Mouse (Mus musculus) layer of hippocampus, adult 9-11 months (tissue): ENCODE measurements around the gene Sec14l3.
"Not testable (repeated sequence)": the region's sequence is repeated elsewhere in the genome, so short reads cannot be mapped to it uniquely, and the experiment has no call there.

Experiments
- DNase-seq: peaks from one replicate; pipeline ENCODE4 v3.0.0; 2022

Sec14l3 gene

DNA sequence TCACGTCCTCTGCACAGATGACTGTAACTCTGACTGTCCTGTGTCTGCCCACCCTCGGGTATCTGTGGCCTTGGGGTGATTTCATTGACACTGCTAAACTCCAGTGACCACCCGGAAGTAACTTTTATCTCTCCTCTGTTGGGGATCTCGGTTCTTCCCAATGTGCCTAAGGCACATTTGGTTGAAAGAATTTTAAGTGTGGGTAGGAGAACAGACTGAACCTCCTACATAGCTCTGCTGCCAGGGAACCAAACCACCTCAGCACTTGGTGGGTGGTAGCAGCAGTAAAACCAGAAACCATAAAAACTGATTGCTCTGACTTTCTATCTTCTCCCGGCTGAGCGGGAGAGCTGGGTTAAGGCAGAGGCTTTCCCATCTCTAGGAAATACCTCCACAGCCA is 40.8 kb downstream of the Sec14l3 start:
- peak; percentile 82 for DNase-seq

DNA sequence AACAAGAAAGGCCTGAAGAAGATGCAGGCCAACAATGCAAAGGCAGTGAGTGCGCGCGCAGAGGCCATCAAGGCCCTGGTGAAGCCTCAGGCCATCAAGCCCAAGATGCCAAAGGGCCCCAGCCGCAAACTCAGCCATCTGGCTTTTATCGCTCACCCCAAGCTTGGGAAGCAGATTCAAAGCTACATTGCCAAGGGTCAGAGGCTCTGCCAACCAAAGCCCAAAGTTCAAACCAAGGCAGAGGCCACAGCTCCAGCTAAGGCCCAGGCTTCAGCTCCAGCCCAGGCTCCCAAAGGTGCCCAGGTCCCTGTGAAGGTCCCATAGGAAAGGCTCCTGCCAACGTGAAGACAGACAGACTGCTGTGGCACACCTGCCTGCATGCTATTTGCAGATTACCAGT is 43.3 kb downstream of the Sec14l3 start:
- not testable (repeated sequence) for DNase-seq

- no peak for DNase-seq
Observed at GRCm38 (mm10) chr11:4108691-4109090, 44.0 kb downstream of the Sec14l3 start.

DNA sequence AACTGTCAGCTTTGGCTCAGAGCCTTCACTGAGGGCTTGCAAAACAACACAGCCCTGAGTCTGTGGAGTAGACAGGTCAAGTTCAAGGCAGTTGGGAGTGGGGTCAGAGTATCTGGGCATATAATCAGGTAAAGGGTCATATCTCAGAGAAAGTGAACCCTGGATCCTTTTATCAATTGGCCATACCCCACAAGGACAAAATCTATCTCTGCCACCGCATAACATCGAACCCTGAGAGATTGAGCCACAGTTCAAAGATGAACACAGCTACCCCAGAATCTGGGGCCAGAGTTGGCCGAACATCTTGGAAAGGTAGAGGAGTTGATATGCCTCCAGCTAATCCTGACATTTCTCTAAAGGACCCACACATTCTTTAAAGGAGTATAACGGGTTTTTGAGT is 47.4 kb downstream of the Sec14l3 start:
- no peak for DNase-seq

GRCm38 (mm10) chr11:4112861-4113260 is 48.2 kb downstream of the Sec14l3 start:
- no peak for DNase-seq

DNA sequence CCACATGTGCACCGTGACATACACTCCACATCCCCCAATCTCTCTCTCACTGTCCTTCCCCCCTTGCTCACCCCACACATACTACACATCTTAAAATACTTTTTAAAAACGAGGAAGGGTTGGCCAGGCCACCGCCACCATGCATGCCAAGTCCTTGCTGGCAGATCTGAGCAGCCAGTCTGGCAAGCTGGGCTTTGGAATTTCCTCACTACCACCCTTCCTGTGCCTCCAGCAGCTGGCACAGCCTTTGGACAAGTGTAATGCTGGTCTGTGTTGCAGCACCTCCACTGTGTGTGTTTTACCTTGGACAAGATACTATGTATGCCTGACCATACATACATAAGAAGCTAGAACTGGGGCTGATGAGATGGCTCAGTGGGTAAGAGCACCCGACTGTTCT is 48.9 kb downstream of the Sec14l3 start:
- no peak for DNase-seq

- DNase-seq = no peak
Observed at GRCm38 (mm10) chr11:4113970-4114369, 49.3 kb downstream of the Sec14l3 start.

GRCm38 (mm10) chr11:4114541-4114940 is 49.9 kb downstream of the Sec14l3 start:
- DNase-seq = not testable (repeated sequence)

GRCm38 (mm10) chr11:4115407-4115806 is 50.8 kb downstream of the Sec14l3 start:
- no peak for DNase-seq

DNA sequence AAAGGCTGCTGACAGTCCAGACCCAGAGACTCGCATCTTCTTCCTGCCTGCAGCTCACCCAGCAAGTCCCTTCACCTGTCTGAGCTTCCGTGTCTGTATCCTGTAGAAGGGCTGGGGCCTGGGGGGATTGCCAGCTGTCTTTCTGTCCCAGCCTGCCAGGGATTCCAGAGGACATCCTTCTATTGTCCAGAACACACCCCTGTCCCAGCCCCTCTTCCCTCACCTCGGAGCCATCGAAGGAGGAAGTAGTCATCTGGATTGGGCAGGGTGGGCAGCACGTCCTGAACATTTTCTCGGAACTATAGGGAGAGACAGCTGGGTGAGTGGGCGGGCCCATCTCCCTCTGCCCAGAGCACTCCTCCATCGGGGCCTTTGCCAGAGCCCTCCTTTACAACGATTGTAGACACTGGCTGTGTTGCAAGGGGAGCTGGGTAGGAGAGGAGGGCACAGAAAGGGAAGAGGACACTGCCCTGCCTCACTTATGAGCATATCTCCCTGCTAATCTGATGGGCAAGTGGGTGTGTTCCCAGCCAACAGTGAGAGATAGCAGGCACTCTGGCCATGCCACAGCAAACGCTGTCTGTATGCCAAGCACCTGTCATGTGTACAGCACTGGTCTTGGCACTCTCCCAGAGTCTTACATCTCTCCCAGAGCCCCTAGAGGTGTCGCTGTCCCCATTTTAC is 52.0 kb downstream of the Sec14l3 start:
- peak; percentile 78 for DNase-seq

DNA sequence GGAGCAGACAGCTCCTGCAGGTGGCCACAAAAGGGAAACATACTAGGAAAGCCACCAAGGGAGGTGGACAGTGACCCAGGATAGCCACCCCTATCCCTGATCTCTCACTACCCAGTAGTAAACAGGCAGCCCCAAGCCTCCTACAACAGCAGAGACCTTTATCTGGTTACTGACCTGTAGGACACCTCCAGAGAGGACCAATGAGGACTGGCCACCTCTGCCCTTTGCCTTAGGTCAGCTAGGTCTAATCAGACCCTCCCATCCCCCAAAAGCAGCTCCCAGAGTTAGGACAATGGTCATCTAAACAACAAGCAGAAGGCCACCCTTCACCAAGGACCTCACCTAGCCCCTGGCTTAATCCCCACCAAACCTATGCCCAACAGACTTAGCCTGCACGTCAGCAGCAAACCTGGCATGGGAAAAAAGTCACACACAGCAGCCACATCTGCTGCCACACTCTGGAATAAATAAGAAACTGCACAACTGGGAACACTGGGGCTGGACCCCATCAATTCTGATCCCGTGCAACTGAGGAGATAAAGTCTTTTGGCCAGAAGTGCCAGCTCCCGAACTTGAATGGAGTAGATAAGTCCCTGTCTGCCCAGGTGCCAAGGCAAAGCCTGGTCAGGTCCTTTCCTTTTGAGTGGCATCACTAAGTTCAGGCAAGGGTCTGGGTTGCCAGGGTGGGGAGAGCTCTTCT is 52.9 kb downstream of the Sec14l3 start:
- DNase-seq = no peak

GRCm38 (mm10) chr11:4118081-4118921 is 53.7 kb downstream of the Sec14l3 start:
- peak; percentile 78 for DNase-seq

DNA sequence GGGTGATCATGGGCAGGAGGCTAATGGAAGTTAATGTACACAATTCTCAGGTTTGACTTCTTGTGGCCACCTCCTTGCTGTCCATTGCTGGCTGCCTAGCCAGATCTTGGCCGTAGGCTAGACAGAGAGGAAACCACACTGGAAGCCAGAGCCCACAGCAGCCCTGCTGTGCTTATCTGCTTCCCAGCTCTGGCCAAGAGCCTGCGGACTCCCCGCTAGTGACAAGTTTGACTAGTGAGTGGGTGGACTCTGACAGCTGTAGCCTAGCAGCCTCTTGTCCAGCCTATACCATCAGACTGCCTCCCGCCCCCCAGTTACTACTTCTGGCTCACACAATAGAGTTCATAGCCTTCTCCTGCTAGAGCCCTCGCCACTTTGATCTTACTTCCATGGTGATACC is 55.0 kb downstream of the Sec14l3 start:
- DNase-seq = no peak

- DNase-seq = no peak
Observed at GRCm38 (mm10) chr11:4121691-4122090, 57.0 kb downstream of the Sec14l3 start.

DNA sequence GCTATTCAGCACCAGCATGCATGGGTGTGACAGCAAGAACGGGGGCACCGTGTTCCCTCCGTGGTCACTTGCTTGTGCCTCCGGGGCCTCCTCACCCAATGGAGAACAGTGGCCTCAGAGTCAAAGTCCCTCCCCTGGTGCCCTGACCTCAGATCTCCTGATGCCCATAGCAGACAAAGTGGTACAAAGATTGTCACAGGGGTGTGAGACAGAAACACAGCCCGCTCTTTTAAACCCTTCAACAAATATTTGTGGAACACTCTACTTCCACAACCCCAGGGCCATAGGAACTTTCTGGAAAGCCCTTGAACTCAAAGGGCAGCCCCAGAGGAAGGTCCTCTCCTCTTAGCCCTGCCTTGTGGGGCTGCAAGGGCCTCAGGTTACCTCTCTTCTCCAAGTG is 57.6 kb downstream of the Sec14l3 start:
- no peak for DNase-seq

- no peak for DNase-seq
Observed at GRCm38 (mm10) chr11:4122742-4123579, 58.3 kb downstream of the Sec14l3 start, which contains the start of gene Sec14l2. TSS of gene Sec14l2 (minus strand) at chr11:4123415.

GRCm38 (mm10) chr11:4123922-4124321 is 59.3 kb downstream of the Sec14l3 start:
- no peak for DNase-seq

DNA sequence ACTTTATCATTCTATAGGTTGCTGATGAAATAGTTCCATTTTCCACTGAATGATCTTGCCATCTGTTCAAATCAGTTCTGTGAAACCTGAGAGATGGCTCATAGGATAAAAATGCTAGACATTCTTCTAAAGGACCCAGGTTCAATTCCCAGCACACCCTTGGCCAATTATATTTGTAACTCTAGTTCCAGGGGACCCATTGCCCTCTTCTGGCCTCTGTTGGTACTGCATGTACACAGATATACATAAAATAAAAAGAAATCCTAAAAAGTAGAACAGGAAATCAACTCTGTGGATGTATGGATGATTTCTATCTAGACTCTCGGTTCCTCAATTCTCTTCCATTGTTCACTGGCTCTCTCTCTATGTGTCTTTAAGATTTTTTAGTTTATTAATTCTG is 62.4 kb downstream of the Sec14l3 start:
- no peak for DNase-seq
